Mouse (Mus musculus) hindbrain, embryonic 11.5 days (tissue): ENCODE data around the gene Gm49322. TPM values are rescaled to one million over a fixed set of nuclear protein-coding genes. Genes with fewer than 3 reads are reported as not detected.

Experiments
- ATAC-seq: fragments of 200-750 bp; cut with Nextera tagmentation; 2 replicates; pipeline ENCODE4 v1.8.0; 2017; ENCODE audit warnings: mild to moderate bottlenecking, moderate TSS enrichment, moderate library complexity; ENCODE audit not compliant: low FRiP score
- DNase-seq: peaks from one replicate; pipeline ENCODE4 v3.0.0-alpha.2; 2015; ENCODE audit warnings: low spot score
- H3K27ac ChIP-seq: fragments of 300-500 bp; sonication (generic); 2 replicates; pipeline ENCODE4 v1.5.1; 2014; ENCODE audit warnings: mild to moderate bottlenecking, low read depth, low read length
- H3K27me3 ChIP-seq: fragments of 300-500 bp; sonication (generic); 2 replicates; pipeline ENCODE4 v1.6.1; 2014; ENCODE audit warnings: mild to moderate bottlenecking, low read length, moderate library complexity, mixed read lengths; ENCODE audit not compliant: control insufficient read depth, insufficient read depth
- H3K36me3 ChIP-seq: fragments of 300-500 bp; sonication (generic); 2 replicates; pipeline ENCODE4 v1.6.1; 2014; ENCODE audit warnings: mild to moderate bottlenecking, low read length, moderate library complexity, mixed read lengths; ENCODE audit not compliant: control insufficient read depth, insufficient read depth
- H3K4me1 ChIP-seq: fragments of 300-500 bp; sonication (generic); replicated peaks from 2 replicates; pipeline ENCODE4 v1.6.1; 2014; ENCODE audit warnings: low read length, mixed read lengths; ENCODE audit not compliant: control insufficient read depth, insufficient read depth
- H3K4me2 ChIP-seq: fragments of 300-500 bp; sonication (generic); replicated peaks from 2 replicates; pipeline ENCODE4 v1.6.1; 2014; ENCODE audit warnings: mild to moderate bottlenecking, low read depth, low read length
- H3K4me3 ChIP-seq: fragments of 300-500 bp; sonication (generic); 2 replicates; pipeline ENCODE4 v1.5.1; 2014; ENCODE audit warnings: low read depth, low read length
- H3K9ac ChIP-seq: fragments of 300-500 bp; sonication (generic); 2 replicates; pipeline ENCODE4 v1.6.1; 2014; ENCODE audit warnings: low read depth, low read length
- H3K9me3 ChIP-seq: fragments of 300-500 bp; sonication (generic); 2 replicates; pipeline ENCODE4 v1.6.1; 2016; ENCODE audit warnings: low read length; ENCODE audit not compliant: control insufficient read depth
- WGBS: fragments of 180-500 bp; shearing (Covaris S2); extraction: QIAGEN DNeasy Blood & Tissue Kit; methylation state at CpG from one replicate; pipeline ENCODE4 v1.1.7; 2014; 5-methylcytosine and 5-hydroxymethylcytosine counted together
- polyA plus RNA-seq: library from polyadenylated mRNA; unstranded; fragments of >200 nt; fragmentation: Nextera tagmentation; extraction: Ambion mirVana; gene quantifications from 2 replicates; pipeline ENCODE4 v1.2.1, GENCODE M21; 2014

Gm49322 gene
- polyA plus RNA-seq, 1 experiment from 2014 or later, result 1.5 TPM

- no peak overlapping the region for H3K27ac ChIP-seq
- WGBS, result 69% methylated on average over 5 of the region's 5 CpGs
Measured at GRCm38 (mm10) chr10:80663485-80664196, 57.8 kb downstream of the Gm49322 start.

DNA sequence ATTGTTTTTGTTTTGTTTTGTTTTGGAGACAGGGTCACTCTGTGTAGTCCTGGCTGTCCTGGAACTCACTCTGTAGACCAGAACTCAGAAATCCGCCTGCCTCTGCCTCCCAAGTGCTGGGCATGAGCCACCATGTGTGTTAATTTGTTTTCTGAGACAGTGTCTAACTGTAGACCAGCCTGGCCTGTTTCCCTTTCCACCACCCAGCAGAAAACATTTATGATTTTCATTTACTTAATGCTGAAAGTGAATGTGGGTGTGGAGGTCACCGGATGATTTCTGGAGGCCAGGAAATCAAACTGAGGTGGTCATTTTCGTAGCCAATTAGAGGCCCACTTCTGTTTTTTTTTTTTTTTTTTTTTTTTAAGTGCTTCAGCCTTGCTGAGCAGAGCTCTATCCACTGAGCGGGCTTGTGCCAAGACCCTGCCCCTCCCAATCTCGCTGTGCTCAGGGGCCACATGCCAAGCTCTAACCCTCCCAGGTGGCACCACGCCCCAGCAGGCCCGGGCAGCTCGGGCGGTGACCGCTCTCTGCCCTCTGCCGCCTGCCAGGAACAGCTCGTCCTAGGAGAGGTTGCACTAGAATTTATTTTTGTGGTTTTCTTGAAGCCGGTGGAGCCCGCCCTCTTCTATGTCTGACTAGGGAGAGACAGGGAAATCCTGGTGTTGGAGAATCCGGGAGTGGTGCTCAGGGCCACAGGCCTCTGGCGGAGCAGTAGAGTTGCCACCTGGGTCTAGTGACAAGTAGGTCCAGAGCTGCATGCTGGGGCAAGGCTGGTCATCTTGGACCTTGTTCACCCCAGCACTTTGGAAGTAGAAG, 58.6 kb downstream of the Gm49322 start:
- H3K27me3 ChIP-seq, result no peaks in the 10 kb centered on the region
- H3K4me3 ChIP-seq, result no peak overlapping the region
- H3K36me3 ChIP-seq, result peaks cover 13% of the 10 kb centered on the region; the same call in 1 of the 2 replicates
- no peaks in the 10 kb centered on the region for H3K9me3 ChIP-seq
- DNase-seq (no peak), ATAC-seq (no peak)
- no peaks in the 10 kb centered on the region for H3K4me1 ChIP-seq
- WGBS, result 47% methylated on average over 16 of the region's 16 CpGs
- no peak overlapping the region for H3K4me2 ChIP-seq
- no peak overlapping the region for H3K9ac ChIP-seq
- 0 out of 2 replicates have a peak overlapping the region, but pooled peaks have one; percentile 14 for H3K27ac ChIP-seq

More at GRCm38 (mm10) chr10:80663485-80664196, 57.8 kb downstream of the Gm49322 start:
- peaks cover 9% of the 10 kb centered on the region; the same call in 1 of the 2 replicates for H3K36me3 ChIP-seq
- no peaks in the 10 kb centered on the region for H3K9me3 ChIP-seq
- no peaks in the 10 kb centered on the region for H3K4me1 ChIP-seq
- H3K4me3 ChIP-seq, result no peak overlapping the region
- H3K9ac ChIP-seq, result no peak overlapping the region
- no peaks in the 10 kb centered on the region for H3K27me3 ChIP-seq
- H3K4me2 ChIP-seq, result no peak overlapping the region
- DNase-seq (no peak), ATAC-seq (no peak)

- Histone ChIP-seq H3K27me3 (no peaks in the 10 kb centered on the region), H3K4me1 (no peaks in the 10 kb centered on the region), H3K4me3 (no peak overlapping the region), H3K36me3 (peaks cover 18% of the 10 kb centered on the region; the same call in 1 of the 2 replicates), H3K9ac (no peak overlapping the region), H3K27ac (no peak overlapping the region), H3K4me2 (no peak overlapping the region), H3K9me3 (no peaks in the 10 kb centered on the region)
- no peak for ATAC-seq
- WGBS, result 21% methylated on average over 10 of the region's 10 CpGs
- DNase-seq, result no peak
Measured at GRCm38 (mm10) chr10:80665016-80665380, 59.2 kb downstream of the Gm49322 start.

Other genes starting within 250 kb of the Gm49322 start
- gene Plk5, start 249.6 kb upstream of the Gm49322 start, polyA plus RNA-seq, result 0.11 and 0.14 TPM in 2 replicates
- 13.4 and 14.7 TPM in 2 replicates for gene Mex3d, start 218.4 kb upstream of the Gm49322 start, polyA plus RNA-seq
- gene Mbd3, start 206.5 kb upstream of the Gm49322 start, polyA plus RNA-seq, result 227 and 240 TPM in 2 replicates
- gene Uqcr11, start 199.2 kb upstream of the Gm49322 start, polyA plus RNA-seq, result 466 and 480 TPM in 2 replicates
- gene Tcf3, start 172.4 kb upstream of the Gm49322 start, polyA plus RNA-seq, result 110 and 130 TPM in 2 replicates
- gene Onecut3, start 111.2 kb upstream of the Gm49322 start, polyA plus RNA-seq, result 2.1 and 3.5 TPM in 2 replicates
- 0.86 and 0.95 TPM in 2 replicates for gene Atp8b3, start 66.9 kb upstream of the Gm49322 start, polyA plus RNA-seq
- gene Rexo1, start 44.5 kb upstream of the Gm49322 start, polyA plus RNA-seq, result 21.6 and 22.5 TPM in 2 replicates
- 3.9 and 4.2 TPM in 2 replicates for gene Klf16, start 28.7 kb upstream of the Gm49322 start, polyA plus RNA-seq
- gene Abhd17a, start 15.7 kb upstream of the Gm49322 start, polyA plus RNA-seq, result 98.8 and 108 TPM in 2 replicates
- gene Scamp4, start 3.1 kb upstream of the Gm49322 start, polyA plus RNA-seq, result 64.1 and 68.7 TPM in 2 replicates
- gene Adat3, start 3.1 kb upstream of the Gm49322 start, polyA plus RNA-seq, result 5.8 and 7.4 TPM in 2 replicates
- gene Csnk1g2, start 16.8 kb downstream of the Gm49322 start, polyA plus RNA-seq, result 71.1 and 85.6 TPM in 2 replicates
- 36.2 and 47.2 TPM in 2 replicates for gene Btbd2, start 51.0 kb downstream of the Gm49322 start, polyA plus RNA-seq
- 47.0 and 48.4 TPM in 2 replicates for gene Mknk2, start 72.1 kb downstream of the Gm49322 start, polyA plus RNA-seq
- 54.4 and 55.6 TPM in 2 replicates for gene Mob3a, start 96.0 kb downstream of the Gm49322 start, polyA plus RNA-seq
- 10.3 and 11.4 TPM in 2 replicates for gene Izumo4, start 96.2 kb downstream of the Gm49322 start, polyA plus RNA-seq
- gene Ap3d1, start 136.2 kb downstream of the Gm49322 start, polyA plus RNA-seq, result 68.5 and 85.1 TPM in 2 replicates
- 18.3 and 25.1 TPM in 2 replicates for gene Dot1l, start 149.2 kb downstream of the Gm49322 start, polyA plus RNA-seq
- 83.4 and 84.4 TPM in 2 replicates for gene Sf3a2, start 192.2 kb downstream of the Gm49322 start, polyA plus RNA-seq
- 142 and 150 TPM in 2 replicates for gene Plekhj1, start 192.6 kb downstream of the Gm49322 start, polyA plus RNA-seq
- not detected in 2 replicates for gene Amh, start 199.2 kb downstream of the Gm49322 start, polyA plus RNA-seq
- gene Jsrp1, start 207.5 kb downstream of the Gm49322 start, polyA plus RNA-seq, result 0.36 and 0.61 TPM in 2 replicates
- gene Oaz1, start 220.6 kb downstream of the Gm49322 start, polyA plus RNA-seq, result 1,755 and 1,772 TPM in 2 replicates
- 0.24 and 0.29 TPM in 2 replicates for gene Lingo3, start 238.0 kb downstream of the Gm49322 start, polyA plus RNA-seq
- 260 and 271 TPM in 2 replicates for gene Lsm7, start 249.2 kb downstream of the Gm49322 start, polyA plus RNA-seq
- gene Sppl2b, start 249.3 kb downstream of the Gm49322 start, polyA plus RNA-seq, result 25.1 and 25.4 TPM in 2 replicates